In genomic region chr2:13398551-13398950, GRCm38 (mm10) we compare ENCODE assay signal across 10 mouse cellular contexts.
A peak's percentile ranks its signal among the peaks of the same experiment; 100 is the strongest.
DNase-seq lines count a peak whose midpoint lies in the region; ATAC-seq and TF ChIP-seq lines count a peak whose summit lies in the region.
"Had no signal": no experiment of that assay in that cellular context is flagged by ENCODE, and none has a peak within 500 bp of the region (broad histone marks: within the 10 kb centered on the region; RNA-seq: fewer than 3 reads in every experiment).

No protein-coding gene starts in this region.

- H3K9ac ChIP-seq in heart, postnatal 0 days (replicated peaks; ENCODE audit: low read depth, low read length), result no peak overlapping the region
- no peak overlapping the region for H3K9ac ChIP-seq in forebrain, embryonic 15.5 days (replicated peaks)
- H3K9ac ChIP-seq in midbrain, embryonic 13.5 days (replicated peaks), result no peak overlapping the region
- H3K9ac ChIP-seq: liver, embryonic 15.5 days had no signal

- TF ChIP-seq EP300 in heart, postnatal 0 days (IDR thresholded peaks at IDR 0.05; ENCODE audit: low read depth), result no peak

- no peaks in the 10 kb centered on the region for H3K36me3 ChIP-seq in heart, postnatal 0 days (replicated peaks; ENCODE audit: control insufficient read depth, insufficient read depth, low read length)
- H3K36me3 ChIP-seq in embryonic facial prominence, embryonic 10.5 days (replicated peaks), result no peaks in the 10 kb centered on the region
- no peaks in the 10 kb centered on the region for H3K36me3 ChIP-seq in forebrain, embryonic 15.5 days
- no peaks in the 10 kb centered on the region for H3K36me3 ChIP-seq in midbrain, embryonic 13.5 days
- H3K36me3 ChIP-seq: liver, embryonic 15.5 days had no signal

- no peak for DNase-seq in heart, postnatal 0 days (ENCODE audit: low spot score)
- DNase-seq in heart, adult 8-10 months (ENCODE audit: low spot score), result no peak
- no peak for DNase-seq in embryonic facial prominence, embryonic 10.5 days (ENCODE audit: low spot score)
- no peak for DNase-seq in right cerebral cortex, adult 18-20 months
- no peak for DNase-seq in left cerebral cortex, adult 18-20 months (ENCODE audit: low spot score in 2 of 2)
- DNase-seq: kidney, adult 11 months; right cerebral cortex, postnatal 25 days had no signal

- no peaks in the 10 kb centered on the region for H3K27me3 ChIP-seq in heart, postnatal 0 days (ENCODE audit: control insufficient read depth, insufficient read depth, low read length)
- no peaks in the 10 kb centered on the region for H3K27me3 ChIP-seq in embryonic facial prominence, embryonic 10.5 days (replicated peaks; ENCODE audit: low read depth, poor library complexity, severe bottlenecking)
- no peaks in the 10 kb centered on the region for H3K27me3 ChIP-seq in forebrain, embryonic 15.5 days
- H3K27me3 ChIP-seq in midbrain, embryonic 13.5 days, result no peaks in the 10 kb centered on the region
- H3K27me3 ChIP-seq: liver, embryonic 15.5 days had no signal

- 60% methylated on average over 4 of the region's 4 CpGs for WGBS in heart, postnatal 0 days
- WGBS in embryonic facial prominence, embryonic 10.5 days, result 60% methylated on average over 4 of the region's 4 CpGs
- WGBS in forebrain, embryonic 15.5 days, result 14% methylated on average over 4 of the region's 4 CpGs
- WGBS in midbrain, embryonic 13.5 days, result 17% methylated on average over 4 of the region's 4 CpGs

- ATAC-seq in heart, postnatal 0 days (ENCODE audit: insufficient read depth, low read depth), result no peak
- peak; percentile 72 for ATAC-seq in forebrain, embryonic 15.5 days (replicated peaks)
- ATAC-seq in midbrain, embryonic 13.5 days, result peak; percentile 59

- no peak overlapping the region for H3K4me2 ChIP-seq in heart, postnatal 0 days (ENCODE audit: low read depth, low read length)
- 0 out of 2 replicates have a peak overlapping the region, but pooled peaks have one; percentile 7 for H3K4me2 ChIP-seq in forebrain, embryonic 15.5 days (replicated peaks)
- H3K4me2 ChIP-seq in midbrain, embryonic 13.5 days (replicated peaks), result no peak overlapping the region
- H3K4me2 ChIP-seq: liver, embryonic 15.5 days had no signal

- no peaks in the 10 kb centered on the region for H3K9me3 ChIP-seq in heart, postnatal 0 days (replicated peaks; ENCODE audit: control insufficient read depth, low read length)
- no peaks in the 10 kb centered on the region for H3K9me3 ChIP-seq in embryonic facial prominence, embryonic 10.5 days
- no peaks in the 10 kb centered on the region for H3K9me3 ChIP-seq in forebrain, embryonic 15.5 days
- H3K9me3 ChIP-seq in midbrain, embryonic 13.5 days, result no peaks in the 10 kb centered on the region
- H3K9me3 ChIP-seq: liver, embryonic 15.5 days had no signal

- TF ChIP-seq CTCF in heart, postnatal 0 days (IDR thresholded peaks at IDR 0.05; ENCODE audit: low read depth), result no peak

- peak overlapping the region; percentile 79 for H3K27ac ChIP-seq in heart, postnatal 0 days (ENCODE audit: low read depth)
- peak overlapping the region; percentile 20; the same call in 1 of the 2 replicates for H3K27ac ChIP-seq in embryonic facial prominence, embryonic 10.5 days (replicated peaks)
- peak overlapping the region; percentile 67 for H3K27ac ChIP-seq in forebrain, embryonic 15.5 days (replicated peaks)
- peak overlapping the region; percentile 35 for H3K27ac ChIP-seq in midbrain, embryonic 13.5 days
- H3K27ac ChIP-seq: liver, embryonic 15.5 days had no signal

- peaks cover 11% of the 10 kb centered on the region; the same call in 1 of the 2 replicates for H3K4me1 ChIP-seq in heart, postnatal 0 days (ENCODE audit: control insufficient read depth, insufficient read depth)
- peaks cover 15% of the 10 kb centered on the region for H3K4me1 ChIP-seq in embryonic facial prominence, embryonic 10.5 days
- peaks cover 23% of the 10 kb centered on the region for H3K4me1 ChIP-seq in forebrain, embryonic 15.5 days
- peaks cover 32% of the 10 kb centered on the region for H3K4me1 ChIP-seq in midbrain, embryonic 13.5 days (replicated peaks)

- no peak overlapping the region for H3K4me3 ChIP-seq in heart, postnatal 0 days (ENCODE audit: low read depth, low read length)
- no peak overlapping the region for H3K4me3 ChIP-seq in embryonic facial prominence, embryonic 10.5 days
- H3K4me3 ChIP-seq in forebrain, embryonic 15.5 days, result no peak overlapping the region
- H3K4me3 ChIP-seq in midbrain, embryonic 13.5 days (replicated peaks), result no peak overlapping the region
- H3K4me3 ChIP-seq: liver, embryonic 15.5 days had no signal

Comparison
In these comparisons a context has a peak if more than half of its experiments do, and no peak if none do; other contexts are left out.
1. H3K27ac ChIP-seq: peak in every context shown above with its lines; median percentile 79 in heart, postnatal 0 days; 67 in forebrain, embryonic 15.5 days; 35 in midbrain, embryonic 13.5 days; 20 in embryonic facial prominence, embryonic 10.5 days.